Mouse (Mus musculus): ENCODE measurements around the gene Gm11549. TPM values are rescaled to one million over a fixed set of nuclear protein-coding genes. Genes with fewer than 3 reads are reported as not detected.
A peak's percentile ranks its signal among the peaks of the same experiment; 100 is the strongest.

Gene Gm11549
- total and polyA plus RNA-seq, 2 experiments from 2014 or later = 0.68 to 1.3 TPM

DNA sequence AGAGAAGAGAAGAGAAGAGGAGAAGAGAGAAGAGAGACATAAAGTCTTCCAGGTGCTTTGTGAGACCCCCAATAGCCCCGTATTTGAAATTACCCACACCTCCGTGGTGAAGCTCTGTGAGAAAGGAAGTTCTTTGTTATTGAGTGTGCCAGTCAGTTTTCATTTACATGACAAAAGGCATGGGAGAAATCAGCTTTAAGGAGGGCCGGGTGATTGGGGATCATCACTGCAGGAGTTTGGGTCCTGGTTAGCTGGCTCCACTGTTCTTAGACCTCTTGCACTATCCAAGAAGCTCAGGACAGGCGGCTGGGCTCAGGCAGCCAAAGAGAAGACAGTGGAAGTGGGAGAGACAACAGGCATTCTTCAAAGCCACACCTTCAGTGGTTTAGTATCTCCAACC is 524 bp upstream of the Gm11549 start:
- ATAC-seq = no peak
- Histone ChIP-seq H3K4me1 (ENCODE audit: insufficient read depth) (0 out of 2 replicates have a peak, but pooled peaks cover 6% of the 10 kb centered on the region), H3K9me3 (ENCODE audit: low read length) (no peaks in the 10 kb centered on the region), H3K4me2 (ENCODE audit: low read depth) (0 out of 2 replicates have a peak overlapping the region, but pooled peaks have one; percentile 97), H3K27me3 (ENCODE audit: insufficient read depth, low read length) (peaks cover 9% of the 10 kb centered on the region; the same call in 1 of the 2 replicates), H3K27ac (ENCODE audit: low read depth, low read length) (no peak overlapping the region), H3K36me3 (ENCODE audit: insufficient read depth) (no peaks in the 10 kb centered on the region), H3K9ac (no peak overlapping the region), H3K4me3 (ENCODE audit: low read depth, low read length) (no peak overlapping the region)
- no peak for DNase-seq
- no peak for TF ChIP-seq CTCF (IDR thresholded peaks at IDR 0.05; ENCODE audit: low read depth)
- WGBS = 6% methylated on average over 4 of the region's 4 CpGs

DNA sequence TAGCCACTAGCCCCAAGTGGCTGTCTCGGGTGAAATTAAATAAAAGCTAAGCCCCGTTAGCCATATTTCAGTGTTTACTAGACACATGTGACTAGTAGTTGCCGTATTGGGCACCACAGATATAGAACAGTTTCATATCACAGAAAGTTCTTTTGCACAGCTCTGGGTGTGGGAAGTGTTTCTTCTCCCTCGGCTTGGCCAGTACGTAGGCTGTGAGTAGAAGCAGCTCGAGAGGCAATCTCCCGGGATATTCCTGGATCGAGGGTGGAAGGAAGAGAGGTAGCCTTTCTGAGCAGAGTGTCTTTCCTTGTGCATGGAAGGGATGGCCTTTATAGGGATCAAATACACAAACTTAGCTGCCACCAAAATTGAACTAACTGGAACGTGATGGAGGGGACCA is 5.4 kb downstream of the Gm11549 start:
- Histone ChIP-seq H3K4me3 (ENCODE audit: low read depth, low read length) (no peak overlapping the region), H3K27me3 (ENCODE audit: insufficient read depth, low read length) (peaks cover 8% of the 10 kb centered on the region; the same call in 1 of the 2 replicates), H3K4me1 (ENCODE audit: insufficient read depth) (0 out of 2 replicates have a peak, but pooled peaks cover 4% of the 10 kb centered on the region), H3K27ac (ENCODE audit: low read depth, low read length) (no peak overlapping the region), H3K36me3 (ENCODE audit: insufficient read depth) (no peaks in the 10 kb centered on the region), H3K9me3 (ENCODE audit: low read length) (no peaks in the 10 kb centered on the region), H3K4me2 (ENCODE audit: low read depth) (no peak overlapping the region), H3K9ac (no peak overlapping the region)
- ATAC-seq (no peak), DNase-seq (no peak)
- TF ChIP-seq CTCF (IDR thresholded peaks at IDR 0.05; ENCODE audit: low read depth) = no peak
- 91% methylated on average over 9 of the region's 9 CpGs for WGBS

DNA sequence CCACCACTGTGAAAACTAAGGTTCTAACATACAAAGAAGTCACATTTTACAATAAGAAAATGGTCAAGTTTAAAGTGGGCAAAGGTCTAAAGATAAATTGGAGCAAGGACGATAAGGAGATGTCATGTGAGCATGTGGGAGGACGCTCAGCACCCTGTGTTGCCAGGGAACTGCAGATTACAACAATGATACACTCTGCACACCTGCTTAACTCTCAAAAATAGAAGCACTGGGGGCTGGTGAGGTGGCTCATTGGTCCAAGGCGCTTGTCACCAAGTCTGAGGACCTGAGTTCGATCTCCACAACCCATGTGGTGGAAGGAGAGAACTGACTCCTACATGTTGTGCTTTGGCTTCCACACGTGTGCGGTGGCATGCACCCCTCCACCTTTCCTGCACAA is 10.1 kb downstream of the Gm11549 start:
- H3K9ac ChIP-seq = no peak overlapping the region
- no peak overlapping the region for H3K4me3 ChIP-seq (ENCODE audit: low read depth, low read length)
- no peaks in the 10 kb centered on the region for H3K27me3 ChIP-seq (ENCODE audit: insufficient read depth, low read length)
- DNase-seq (no peak), ATAC-seq (no peak)
- H3K36me3 ChIP-seq (ENCODE audit: insufficient read depth) = no peaks in the 10 kb centered on the region
- no peak overlapping the region for H3K27ac ChIP-seq (ENCODE audit: low read depth, low read length)
- 90% methylated on average over 6 of the region's 6 CpGs for WGBS
- no peak for TF ChIP-seq CTCF (IDR thresholded peaks at IDR 0.05; ENCODE audit: low read depth)
- no peaks in the 10 kb centered on the region for H3K4me1 ChIP-seq (ENCODE audit: insufficient read depth)
- no peaks in the 10 kb centered on the region for H3K9me3 ChIP-seq (ENCODE audit: low read length)
- no peak overlapping the region for H3K4me2 ChIP-seq (ENCODE audit: low read depth)

DNA sequence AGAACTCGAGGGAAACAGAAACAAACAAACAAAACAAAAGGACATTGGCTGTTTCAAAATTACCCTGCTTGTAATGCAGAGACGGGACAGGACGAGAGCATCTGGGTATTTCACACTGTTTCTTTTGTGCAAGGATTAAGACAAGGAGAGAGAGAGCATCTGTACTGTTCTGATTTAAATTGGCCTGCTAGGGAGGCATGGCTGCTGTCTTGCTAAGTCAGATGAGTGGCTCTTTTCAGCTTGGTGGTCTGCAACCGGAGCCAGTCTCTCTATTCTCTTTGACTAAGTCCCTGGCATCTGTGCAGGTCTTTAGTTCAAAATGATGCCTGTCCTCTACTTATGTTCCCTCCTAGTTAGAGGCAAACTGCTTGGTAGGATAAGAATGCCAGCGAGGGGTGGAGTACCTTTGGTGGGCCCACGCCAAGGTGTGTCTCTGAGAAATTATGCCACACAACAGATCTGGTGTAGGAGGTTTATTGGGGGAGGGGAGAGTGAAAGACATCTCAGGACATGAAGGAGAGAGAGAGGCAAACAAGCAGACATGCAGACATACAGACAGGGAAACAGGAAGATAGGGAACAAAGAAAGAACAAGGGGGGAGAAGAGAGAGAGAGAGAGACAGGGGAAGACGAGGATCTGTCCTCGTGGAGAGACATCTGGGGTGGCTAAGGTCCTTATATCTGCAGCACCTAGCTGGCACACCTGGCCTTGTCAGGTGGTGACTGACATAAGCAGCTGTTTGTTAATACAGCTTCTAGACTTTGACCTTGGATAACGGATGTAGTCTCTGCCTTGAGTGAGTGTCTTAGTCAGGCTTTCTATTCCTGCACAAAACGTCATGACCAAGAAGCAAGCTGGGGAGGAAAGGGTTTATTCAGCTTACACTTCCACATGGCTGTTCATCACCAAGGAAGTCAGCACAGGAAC is 15.5 kb downstream of the Gm11549 start:
- no peaks in the 10 kb centered on the region for H3K9me3 ChIP-seq (ENCODE audit: low read length)
- 42% methylated on average over 10 of the region's 10 CpGs for WGBS
- H3K9ac ChIP-seq = no peak overlapping the region
- no peak overlapping the region for H3K4me3 ChIP-seq (ENCODE audit: low read depth, low read length)
- no peaks in the 10 kb centered on the region for H3K27me3 ChIP-seq (ENCODE audit: insufficient read depth, low read length)
- H3K4me1 ChIP-seq (ENCODE audit: insufficient read depth) = no peaks in the 10 kb centered on the region
- peak; percentile 48 for ATAC-seq
- no peak for DNase-seq
- H3K4me2 ChIP-seq (ENCODE audit: low read depth) = no peak overlapping the region
- TF ChIP-seq CTCF (IDR thresholded peaks at IDR 0.05; ENCODE audit: low read depth) = no peak
- H3K27ac ChIP-seq (ENCODE audit: low read depth, low read length) = no peak overlapping the region
- no peaks in the 10 kb centered on the region for H3K36me3 ChIP-seq (ENCODE audit: insufficient read depth)

DNA sequence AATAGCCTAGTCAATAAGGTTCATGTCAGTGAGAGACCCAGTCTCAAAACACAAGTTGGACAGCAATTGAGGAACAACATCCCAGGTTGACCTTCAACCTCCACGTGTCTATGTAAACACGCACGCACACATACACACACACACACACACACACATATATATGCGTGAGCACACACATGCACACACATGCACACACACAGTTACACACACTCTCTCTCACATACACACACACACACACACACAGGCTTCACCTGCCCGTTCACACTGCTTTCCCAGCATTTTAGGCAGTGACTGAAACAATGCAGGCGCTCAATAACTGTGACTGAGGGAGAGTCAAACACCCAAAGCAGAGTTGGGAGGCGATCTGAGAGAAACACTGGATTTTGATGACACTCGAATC is 16.3 kb downstream of the Gm11549 start:
- Histone ChIP-seq H3K4me3 (ENCODE audit: low read depth, low read length) (no peak overlapping the region), H3K9me3 (ENCODE audit: low read length) (no peaks in the 10 kb centered on the region), H3K27ac (ENCODE audit: low read depth, low read length) (no peak overlapping the region), H3K4me1 (ENCODE audit: insufficient read depth) (no peaks in the 10 kb centered on the region), H3K4me2 (ENCODE audit: low read depth) (no peak overlapping the region), H3K36me3 (ENCODE audit: insufficient read depth) (no peaks in the 10 kb centered on the region), H3K27me3 (ENCODE audit: insufficient read depth, low read length) (no peaks in the 10 kb centered on the region), H3K9ac (no peak overlapping the region)
- ATAC-seq (no peak), DNase-seq (no peak)
- WGBS = 68% methylated on average over 8 of the region's 8 CpGs
- TF ChIP-seq CTCF (IDR thresholded peaks at IDR 0.05; ENCODE audit: low read depth) = no peak

DNA sequence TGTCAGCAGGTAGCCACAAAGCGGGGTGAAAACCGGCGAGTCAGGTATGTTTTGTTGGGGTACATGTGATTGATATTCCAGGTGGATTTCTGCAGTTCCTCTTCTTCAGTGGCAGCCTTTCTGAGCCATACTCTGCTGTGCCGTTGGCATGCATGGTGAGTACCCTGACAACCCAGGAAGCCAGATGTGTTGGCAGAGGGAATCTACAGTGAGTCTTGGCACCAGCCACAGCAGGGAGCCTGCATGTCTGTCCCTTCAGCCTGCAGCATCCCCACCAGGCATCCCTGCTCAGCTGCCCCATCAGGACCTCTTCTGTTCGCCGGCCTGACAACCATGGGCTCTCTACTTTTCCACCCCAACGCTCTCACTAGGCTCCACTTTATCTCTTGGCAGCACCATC is 20.1 kb downstream of the Gm11549 start:
- DNase-seq = no peak
- Histone ChIP-seq H3K9ac (no peak overlapping the region), H3K36me3 (ENCODE audit: insufficient read depth) (no peaks in the 10 kb centered on the region), H3K4me2 (ENCODE audit: low read depth) (no peak overlapping the region), H3K9me3 (ENCODE audit: low read length) (no peaks in the 10 kb centered on the region), H3K27ac (ENCODE audit: low read depth, low read length) (no peak overlapping the region), H3K27me3 (ENCODE audit: insufficient read depth, low read length) (no peaks in the 10 kb centered on the region), H3K4me3 (ENCODE audit: low read depth, low read length) (no peak overlapping the region), H3K4me1 (ENCODE audit: insufficient read depth) (no peaks in the 10 kb centered on the region)
- 68% methylated on average over 7 of the region's 7 CpGs for WGBS
- no peak for ATAC-seq
- no peak for TF ChIP-seq CTCF (IDR thresholded peaks at IDR 0.05; ENCODE audit: low read depth)

DNA sequence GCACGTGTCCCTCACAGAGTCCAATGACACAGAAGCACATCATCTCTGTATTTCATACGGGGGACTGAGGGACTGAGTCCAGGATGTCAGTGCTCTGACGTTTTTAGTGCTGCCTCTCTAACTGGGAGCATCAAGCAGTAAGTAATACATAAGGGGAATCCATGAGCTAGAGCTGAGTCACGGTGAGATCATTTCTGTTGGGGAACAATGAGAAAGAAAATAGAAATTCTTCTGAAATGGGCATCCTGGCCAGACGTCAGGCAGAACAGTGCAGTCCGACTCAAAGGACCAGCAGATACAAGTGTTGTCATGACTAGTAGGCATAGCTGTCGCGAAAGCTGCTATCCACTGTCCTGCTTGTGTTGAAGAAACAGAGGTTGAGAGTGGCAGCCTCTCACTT is 20.6 kb downstream of the Gm11549 start:
- H3K36me3 ChIP-seq (ENCODE audit: insufficient read depth) = no peaks in the 10 kb centered on the region
- no peaks in the 10 kb centered on the region for H3K27me3 ChIP-seq (ENCODE audit: insufficient read depth, low read length)
- ATAC-seq = no peak
- no peaks in the 10 kb centered on the region for H3K9me3 ChIP-seq (ENCODE audit: low read length)
- DNase-seq = no peak
- H3K4me1 ChIP-seq (ENCODE audit: insufficient read depth) = no peaks in the 10 kb centered on the region
- H3K9ac ChIP-seq = no peak overlapping the region
- no peak for TF ChIP-seq CTCF (IDR thresholded peaks at IDR 0.05; ENCODE audit: low read depth)
- whole genome bisulfite sequencing = 90% methylated on average over 8 of the region's 8 CpGs
- no peak overlapping the region for H3K4me2 ChIP-seq (ENCODE audit: low read depth)
- H3K4me3 ChIP-seq (ENCODE audit: low read depth, low read length) = no peak overlapping the region
- no peak overlapping the region for H3K27ac ChIP-seq (ENCODE audit: low read depth, low read length)
